Comparison of ENCODE assay signal across 13 mouse cellular contexts in genomic region chr13:63700747-63701146, GRCm38 (mm10).
DNase-seq lines count a peak whose midpoint lies in the region; ATAC-seq and TF ChIP-seq lines count a peak whose summit lies in the region.
"Had no signal": no experiment of that assay in that cellular context is flagged by ENCODE, and none has a peak within 500 bp of the region (broad histone marks: within the 10 kb centered on the region; RNA-seq: fewer than 3 reads in every experiment).

No protein-coding gene starts in this region.

- no peak overlapping the region for H3K4me3 ChIP-seq in gastrocnemius, adult 2 months
- no peak overlapping the region for H3K4me3 ChIP-seq in bone marrow macrophage, adult 2 months (ENCODE audit: insufficient read depth, low read length)
- H3K4me3 ChIP-seq in limb, embryonic 12.5 days (replicated peaks) = no peak overlapping the region
- no peak overlapping the region for H3K4me3 ChIP-seq in forebrain, embryonic 12.5 days (replicated peaks)

- H3K27ac ChIP-seq in gastrocnemius, adult 2 months = peak overlapping the region; percentile 3; the same call in 1 of the 2 replicates
- H3K27ac ChIP-seq in bone marrow macrophage, adult 2 months (ENCODE audit: insufficient read depth, low read depth, low read length) = peak overlapping the region; percentile 54
- H3K27ac ChIP-seq in limb, embryonic 12.5 days = peak overlapping the region; percentile 85
- no peak overlapping the region for H3K27ac ChIP-seq in forebrain, embryonic 12.5 days
- H3K27ac ChIP-seq: liver, embryonic 14.5 days had no signal

- H3K36me3 ChIP-seq in limb, embryonic 12.5 days = no peaks in the 10 kb centered on the region
- H3K36me3 ChIP-seq in forebrain, embryonic 12.5 days (replicated peaks) = no peaks in the 10 kb centered on the region

- H3K27me3 ChIP-seq in limb, embryonic 12.5 days = no peaks in the 10 kb centered on the region
- 0 out of 2 replicates have a peak, but pooled peaks cover 11% of the 10 kb centered on the region for H3K27me3 ChIP-seq in forebrain, embryonic 12.5 days

- intact Hi-C loops in gastrocnemius, adult 2 months (cut with DNase I) = no loop called here
- intact Hi-C loops in gastrocnemius, postnatal 36 days (cut with DNase I) = no loop called here

- no peaks in the 10 kb centered on the region for H3K9me3 ChIP-seq in limb, embryonic 12.5 days
- H3K9me3 ChIP-seq in forebrain, embryonic 12.5 days = no peaks in the 10 kb centered on the region

- no peak overlapping the region for H3K4me2 ChIP-seq in limb, embryonic 12.5 days
- no peak overlapping the region for H3K4me2 ChIP-seq in forebrain, embryonic 12.5 days

- DNase-seq in gastrocnemius, adult 2 months = no peak
- DNase-seq in gastrocnemius, postnatal 25 days = no peak
- DNase-seq in mesoderm, embryonic 11.5 days (ENCODE audit: low read depth, low spot score) = peak; percentile 35
- DNase-seq in testis, postnatal 10 days (ENCODE audit: low spot score) = no peak
- DNase-seq in gastrocnemius, postnatal 36 days = no peak
- DNase-seq: cerebellum, postnatal 10 days; gastrocnemius, postnatal 14 days; heart, postnatal 4 days; kidney, postnatal 36 days had no signal

- no peak for TF ChIP-seq POLR2A in bone marrow macrophage, adult 2 months (IDR thresholded peaks at IDR 0.05; ENCODE audit: borderline replicate concordance, low read depth, low read length)

- 56% methylated on average over 3 of the region's 3 CpGs for WGBS in limb, embryonic 12.5 days
- WGBS in forebrain, embryonic 12.5 days = 74% methylated on average over 3 of the region's 3 CpGs

- ATAC-seq in limb, embryonic 12.5 days (ENCODE audit: insufficient number of reproducible peaks, insufficient read depth, low FRiP score, low TSS enrichment, low read depth) = no peak
- no peak for ATAC-seq in forebrain, embryonic 12.5 days (ENCODE audit: low FRiP score)

- no peak for TF ChIP-seq CTCF in gastrocnemius, adult 2 months (IDR thresholded peaks at IDR 0.05)
- no peak for TF ChIP-seq CTCF in bone marrow macrophage, adult 2 months (IDR thresholded peaks at IDR 0.05; ENCODE audit: low read depth, low read length)

- no peak overlapping the region for H3K9ac ChIP-seq in limb, embryonic 12.5 days (replicated peaks)
- no peak overlapping the region for H3K9ac ChIP-seq in forebrain, embryonic 12.5 days
- H3K9ac ChIP-seq: liver, embryonic 14.5 days had no signal

- H3K4me1 ChIP-seq in bone marrow macrophage, adult 2 months (ENCODE audit: control insufficient read depth, insufficient read depth, low read length) = peaks cover 21% of the 10 kb centered on the region
- peaks cover 17% of the 10 kb centered on the region for H3K4me1 ChIP-seq in limb, embryonic 12.5 days (replicated peaks)
- peaks cover 4% of the 10 kb centered on the region; the same call in 1 of the 2 replicates for H3K4me1 ChIP-seq in forebrain, embryonic 12.5 days
